Mouse (Mus musculus) C2C12 (cell line): ENCODE measurements around the gene Ascc2. TPM values are rescaled to one million over a fixed set of nuclear protein-coding genes. Genes with fewer than 3 reads are reported as not detected.

Source experiments
- H3K27me3 ChIP-seq: one replicate; pipeline ENCODE4 v1.6.1; 2011; ENCODE audit not compliant: control insufficient read depth, insufficient read depth, insufficient read length
- H3K36me3 ChIP-seq: one replicate; pipeline ENCODE4 v1.6.1; 2011; ENCODE audit not compliant: control insufficient read depth, insufficient read depth
- H3K4me3 ChIP-seq: one replicate; pipeline ENCODE4 v1.5.1; 2011; ENCODE audit warnings: mild to moderate bottlenecking, control low read depth; ENCODE audit not compliant: poor library complexity, insufficient read depth, severe bottlenecking
- H3K79me2 ChIP-seq: one replicate; pipeline ENCODE4 v1.6.1; 2011; ENCODE audit not compliant: control insufficient read depth, insufficient read depth
- H3K79me3 ChIP-seq: one replicate; pipeline ENCODE4 v1.6.1; 2011; ENCODE audit warnings: low read depth, control low read depth
- H3ac ChIP-seq: one replicate; pipeline ENCODE3; 2011; ENCODE audit warnings: low read depth; ENCODE audit not compliant: control insufficient read depth, insufficient read length
- CEBPB ChIP-seq: IDR thresholded peaks from one replicate; pipeline ENCODE4 v1.6.1; 2011; ENCODE audit warnings: low read depth, mild to moderate bottlenecking, control low read depth, moderate library complexity
- CTCF ChIP-seq: IDR thresholded peaks from one replicate; pipeline ENCODE4 v1.5.1; 2011; ENCODE audit not compliant: control insufficient read depth, insufficient read depth, insufficient read length
- FOSL1 ChIP-seq: IDR thresholded peaks from one replicate; pipeline ENCODE4 v1.8.0; 2011; ENCODE audit warnings: mild to moderate bottlenecking, low read length; ENCODE audit not compliant: poor library complexity, insufficient read depth, severe bottlenecking
- MAX ChIP-seq: IDR thresholded peaks from one replicate; pipeline ENCODE4 v1.6.1; 2011; ENCODE audit warnings: mild to moderate bottlenecking, control low read depth
- MYOD1 ChIP-seq: IDR thresholded peaks from one replicate; pipeline ENCODE4 v1.6.1; 2011; ENCODE audit warnings: low read depth; ENCODE audit not compliant: control insufficient read depth, insufficient read length
- MYOG ChIP-seq: IDR thresholded peaks from one replicate; pipeline ENCODE4 v1.6.1; 2011; ENCODE audit not compliant: control insufficient read depth, insufficient read length; ENCODE audit errors: extremely low read depth
- USF1 ChIP-seq: IDR thresholded peaks from one replicate; pipeline ENCODE4 v1.6.1; 2011; ENCODE audit warnings: low read depth, mild to moderate bottlenecking, control low read depth, moderate library complexity
- polyA plus RNA-seq: library from polyadenylated mRNA; unstranded; fragments of >200 nt; fragmentation: generic; extraction: Trizol; gene quantifications from one replicate; pipeline ENCODE4 v1.2.1, GENCODE M21; 2012; ENCODE audit warnings: missing spikeins

Ascc2 gene
- polyA plus RNA-seq, 1 experiment = 22.6 TPM

DNA sequence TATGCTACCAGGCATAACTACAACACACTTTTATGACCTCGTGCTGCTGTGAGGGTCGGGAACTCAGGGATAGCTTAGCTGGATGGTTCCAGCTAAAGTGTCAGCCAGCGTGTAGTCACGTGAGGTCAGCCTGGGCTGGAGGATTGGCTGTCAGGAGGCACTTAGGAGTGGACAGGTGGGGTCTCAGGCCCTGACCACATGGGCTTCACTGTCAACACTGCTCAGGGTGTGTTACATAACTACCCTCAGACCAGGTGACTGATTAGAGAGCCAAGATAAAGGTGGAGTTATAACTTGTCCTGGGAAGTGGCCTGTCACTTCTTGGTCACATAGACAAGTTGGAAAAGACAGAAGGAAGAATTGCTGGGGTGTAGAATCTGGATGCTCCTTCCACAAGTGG, 78.0 kb downstream of the Ascc2 start:
- H3K36me3 ChIP-seq = no peaks in the 10 kb centered on the region
- no peaks in the 10 kb centered on the region for H3K27me3 ChIP-seq
- no peak overlapping the region for H3K4me3 ChIP-seq
- no peaks in the 10 kb centered on the region for H3K79me3 ChIP-seq
- TF ChIP-seq FOSL1 (no peak), CEBPB (no peak), MYOG (no peak), USF1 (no peak), MAX (no peak), MYOD1 (no peak), CTCF (no peak)
- no peak overlapping the region for H3ac ChIP-seq
- no peaks in the 10 kb centered on the region for H3K79me2 ChIP-seq

DNA sequence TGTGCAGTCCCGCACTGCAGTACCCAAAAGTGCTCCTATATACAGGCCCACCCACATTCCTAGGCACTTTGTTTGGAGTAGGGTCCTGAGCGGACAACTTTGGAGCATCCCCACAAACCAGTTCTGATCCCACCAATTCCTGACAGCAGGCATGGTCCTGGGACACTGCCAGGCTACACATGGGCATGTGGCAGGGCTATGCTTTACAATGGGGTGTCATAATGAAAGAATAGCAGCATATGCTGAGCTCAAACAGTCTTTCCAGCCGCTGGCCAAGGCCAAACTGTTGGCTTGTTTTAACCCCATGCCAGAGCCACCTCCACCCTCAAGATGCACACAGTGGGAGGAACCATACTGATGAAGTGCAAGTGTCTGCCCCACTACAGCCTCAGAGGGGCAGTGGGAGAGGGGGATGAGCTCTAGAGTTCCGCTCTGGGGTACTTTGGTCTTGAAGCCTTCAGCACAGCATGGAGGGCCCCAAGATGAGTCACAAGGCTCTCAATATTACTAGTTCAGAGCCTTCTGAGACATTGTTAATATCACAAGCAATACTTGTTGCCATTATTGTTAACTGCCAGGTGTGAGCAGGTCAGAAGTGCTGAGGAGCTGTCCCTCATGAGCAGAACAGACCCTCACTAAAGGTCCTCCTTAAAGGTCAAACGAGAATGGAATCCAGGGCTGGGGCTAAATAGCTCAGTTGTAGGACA, 79.1 kb downstream of the Ascc2 start:
- H3ac ChIP-seq = no peak overlapping the region
- no peaks in the 10 kb centered on the region for H3K79me2 ChIP-seq
- TF ChIP-seq CTCF = no peak
- TF ChIP-seq CEBPB = no peak
- TF ChIP-seq MYOG = no peak
- no peak for TF ChIP-seq FOSL1
- no peak for TF ChIP-seq MYOD1
- TF ChIP-seq MAX = no peak
- no peak for TF ChIP-seq USF1
- H3K4me3 ChIP-seq = no peak overlapping the region
- H3K36me3 ChIP-seq = no peaks in the 10 kb centered on the region
- H3K79me3 ChIP-seq = no peaks in the 10 kb centered on the region
- H3K27me3 ChIP-seq = no peaks in the 10 kb centered on the region

DNA sequence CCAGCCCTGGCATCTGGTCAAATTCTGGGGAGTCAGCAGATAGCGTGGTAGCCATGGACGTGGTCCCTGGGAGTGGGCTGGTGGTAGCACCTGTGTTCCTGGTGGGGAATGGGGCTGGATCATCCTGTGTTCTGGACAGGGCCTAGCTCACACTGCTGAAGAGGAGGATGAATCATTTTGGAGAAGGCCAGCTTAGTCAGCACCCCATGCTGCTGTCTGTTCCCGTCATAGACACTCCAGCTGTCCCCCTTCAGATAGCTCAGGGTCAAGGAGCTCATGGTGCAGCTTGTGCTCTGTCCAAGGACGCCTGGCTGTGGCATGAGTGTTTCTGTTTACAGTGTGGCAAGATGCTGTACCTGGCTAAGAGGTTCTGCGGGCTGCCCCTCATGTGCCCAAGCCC, 81.0 kb downstream of the Ascc2 start:
- no peaks in the 10 kb centered on the region for H3K27me3 ChIP-seq
- no peak overlapping the region for H3K4me3 ChIP-seq
- no peaks in the 10 kb centered on the region for H3K79me3 ChIP-seq
- no peak overlapping the region for H3ac ChIP-seq
- H3K36me3 ChIP-seq = no peaks in the 10 kb centered on the region
- H3K79me2 ChIP-seq = no peaks in the 10 kb centered on the region
- TF ChIP-seq MYOG = no peak
- peak; percentile 49 for TF ChIP-seq MYOD1

DNA sequence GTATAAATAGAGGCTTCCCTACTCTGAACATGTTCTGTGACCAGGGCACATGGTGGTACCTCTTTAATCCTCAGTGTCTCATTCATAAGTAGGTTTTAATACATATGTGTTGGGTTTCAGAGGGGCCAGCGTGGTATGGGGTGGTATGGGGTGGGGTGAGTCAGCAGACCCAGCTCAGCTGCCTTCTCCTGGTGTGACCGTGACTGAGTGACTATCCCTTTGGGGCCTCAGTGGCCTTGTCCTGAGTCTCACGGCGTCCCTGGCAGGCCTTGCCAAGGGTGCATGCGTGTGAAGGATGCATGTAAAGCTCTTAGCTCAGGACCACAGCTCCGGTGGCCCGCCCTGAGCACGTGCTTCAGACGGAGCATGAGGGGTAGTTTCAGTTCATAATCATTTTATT, 82.4 kb downstream of the Ascc2 start:
- no peaks in the 10 kb centered on the region for H3K36me3 ChIP-seq
- H3K79me2 ChIP-seq = no peaks in the 10 kb centered on the region
- no peaks in the 10 kb centered on the region for H3K79me3 ChIP-seq
- H3K4me3 ChIP-seq = no peak overlapping the region
- no peak overlapping the region for H3ac ChIP-seq
- no peak for TF ChIP-seq USF1
- no peak for TF ChIP-seq MAX
- no peaks in the 10 kb centered on the region for H3K27me3 ChIP-seq

DNA sequence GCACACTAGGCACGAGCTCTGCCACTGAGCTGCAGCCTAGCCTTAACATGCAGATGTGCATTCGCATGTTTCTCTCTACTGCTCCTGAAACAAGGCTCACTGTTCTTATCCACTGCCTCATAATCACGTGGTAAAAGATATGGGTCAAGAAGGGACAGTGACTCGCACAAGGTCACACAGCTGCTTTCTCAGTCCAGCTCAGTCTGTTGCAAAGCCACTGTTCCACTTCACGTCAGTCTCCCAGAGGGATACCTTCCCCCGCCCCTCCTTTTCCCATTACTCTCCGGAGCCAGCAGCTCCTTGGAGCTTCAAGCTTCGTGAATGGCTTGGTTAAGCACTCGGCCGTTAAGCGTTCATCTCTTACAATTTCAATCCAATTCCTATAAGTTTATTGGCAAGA, 82.8 kb downstream of the Ascc2 start:
- Histone ChIP-seq H3K36me3 (no peaks in the 10 kb centered on the region), H3K79me2 (no peaks in the 10 kb centered on the region), H3K27me3 (no peaks in the 10 kb centered on the region), H3K4me3 (no peak overlapping the region), H3K79me3 (no peaks in the 10 kb centered on the region), H3ac (no peak overlapping the region)
- TF ChIP-seq CEBPB = no peak
- TF ChIP-seq MAX = no peak
- TF ChIP-seq USF1 = no peak
- no peak for TF ChIP-seq FOSL1
- TF ChIP-seq CTCF = no peak
- TF ChIP-seq MYOG = no peak
- no peak for TF ChIP-seq MYOD1

DNA sequence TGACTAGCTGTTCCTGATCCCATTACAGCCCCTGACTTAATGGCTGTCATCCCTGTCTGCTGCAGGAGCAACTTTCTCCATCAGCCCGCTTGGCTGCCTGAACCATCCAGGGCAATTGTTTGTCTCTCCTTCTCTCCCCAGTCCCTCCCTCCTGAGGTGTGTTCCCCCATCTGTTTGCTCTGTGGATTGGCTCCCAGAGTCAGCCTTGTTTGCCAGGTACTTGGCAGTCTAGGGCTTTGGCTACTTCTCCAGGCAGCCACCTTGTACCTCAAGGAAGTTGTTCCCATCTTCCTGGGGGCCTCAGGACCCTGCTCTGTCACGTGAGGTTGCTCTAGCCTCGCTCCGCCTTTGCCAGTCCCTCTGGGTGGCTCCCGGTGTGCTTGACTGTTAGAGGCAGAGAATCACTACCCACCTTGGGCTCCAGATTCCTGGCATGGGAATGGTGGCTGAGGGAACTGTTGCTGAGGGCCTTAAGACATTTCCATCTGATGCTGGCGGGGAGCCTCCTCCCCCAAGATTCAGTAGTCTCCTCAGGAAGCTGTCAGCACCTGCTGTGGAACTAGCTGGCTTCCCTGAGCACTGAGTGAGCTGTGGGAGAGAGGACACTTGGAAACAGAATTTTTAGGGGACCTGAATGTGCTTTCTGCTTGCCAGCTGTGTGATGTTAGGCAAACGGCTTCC, 83.5 kb downstream of the Ascc2 start:
- no peak overlapping the region for H3K4me3 ChIP-seq
- TF ChIP-seq MYOD1 (no peak), USF1 (no peak), MYOG (no peak), CEBPB (no peak), CTCF (no peak), MAX (no peak), FOSL1 (no peak)
- no peaks in the 10 kb centered on the region for H3K27me3 ChIP-seq
- no peaks in the 10 kb centered on the region for H3K36me3 ChIP-seq
- no peak overlapping the region for H3ac ChIP-seq
- H3K79me3 ChIP-seq = no peaks in the 10 kb centered on the region
- H3K79me2 ChIP-seq = no peaks in the 10 kb centered on the region
